Mouse (Mus musculus) kidney, adult 9 months (tissue): ENCODE results near the gene Tgfbi.
A peak's percentile ranks its signal among the peaks of the same experiment; 100 is the strongest.

Experiments
- DNase-seq: peaks from one replicate; pipeline ENCODE4 v3.0.0; 2022

Gene Tgfbi

DNA sequence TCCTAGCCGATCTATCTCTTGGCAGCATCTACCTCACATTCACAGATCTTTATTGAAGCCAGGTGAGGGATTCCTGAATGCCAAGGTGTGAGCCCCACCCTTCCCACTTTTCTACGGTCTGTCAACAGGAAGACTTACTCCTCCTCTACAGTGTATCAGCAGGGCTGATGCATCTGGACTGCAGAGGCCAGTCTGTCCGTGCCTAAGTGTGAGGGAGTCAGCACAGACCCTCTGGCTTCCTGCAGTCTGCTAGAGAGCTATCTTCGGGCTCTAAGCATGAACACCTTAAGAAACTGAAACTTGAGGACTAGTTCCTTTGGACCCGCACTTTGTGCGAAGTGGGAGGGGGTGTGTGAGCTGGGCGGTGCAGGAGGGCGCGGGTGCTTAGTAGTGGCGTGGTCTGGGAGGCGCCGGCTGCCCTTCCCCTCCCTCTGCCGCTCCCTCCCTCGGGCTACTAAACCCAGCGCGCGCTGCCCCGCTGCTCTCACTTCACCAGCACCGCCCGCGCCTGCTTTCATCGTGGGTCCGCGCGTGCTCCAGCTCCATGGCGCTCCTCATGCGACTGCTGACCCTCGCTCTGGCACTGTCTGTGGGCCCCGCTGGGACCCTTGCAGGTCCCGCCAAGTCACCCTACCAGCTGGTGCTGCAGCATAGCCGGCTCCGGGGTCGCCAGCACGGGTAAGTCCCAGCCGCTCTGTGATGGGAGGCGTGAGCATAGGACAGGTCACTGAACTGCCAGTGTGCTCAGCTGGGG lies at the start of gene Tgfbi:
Gene Tgfbi (plus strand): TSS at position 421 of the 754 bp plus-strand sequence.
- peak; percentile 54 for DNase-seq

- peak; percentile 73 for DNase-seq
These were observed 49.4 kb upstream of the Tgfbi start for GRCm38 (mm10) chr13:56559841-56560370.

- peak; percentile 92 for DNase-seq
These were observed 48.2 kb upstream of the Tgfbi start for GRCm38 (mm10) chr13:56561129-56561528.

DNA sequence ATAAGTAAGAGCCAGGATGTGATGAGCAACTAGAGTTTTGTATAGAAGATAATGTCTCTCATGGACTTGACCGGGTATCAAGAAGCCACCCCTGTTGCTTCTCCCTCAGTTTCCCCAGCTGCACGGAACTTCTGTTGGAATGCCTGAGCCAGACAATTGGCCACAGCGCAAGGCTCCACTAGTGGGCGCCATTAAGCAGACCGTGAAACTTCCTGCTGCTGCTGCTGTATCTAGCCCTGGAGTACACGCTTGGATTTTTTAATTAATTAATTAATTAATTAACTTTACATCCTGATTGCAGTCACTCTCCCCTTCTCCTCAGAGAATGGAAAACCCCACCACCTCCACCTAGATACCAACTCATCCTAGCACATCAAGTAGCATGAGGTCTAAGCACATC lies 46.2 kb upstream of the Tgfbi start:
- DNase-seq, result peak; percentile 38

GRCm38 (mm10) chr13:56566336-56566735 lies 43.0 kb upstream of the Tgfbi start:
- DNase-seq, result no peak

- DNase-seq, result no peak
These were observed 37.7 kb upstream of the Tgfbi start for GRCm38 (mm10) chr13:56571645-56572044.

GRCm38 (mm10) chr13:56575074-56575473 lies 34.2 kb upstream of the Tgfbi start:
- DNase-seq, result no peak

DNA sequence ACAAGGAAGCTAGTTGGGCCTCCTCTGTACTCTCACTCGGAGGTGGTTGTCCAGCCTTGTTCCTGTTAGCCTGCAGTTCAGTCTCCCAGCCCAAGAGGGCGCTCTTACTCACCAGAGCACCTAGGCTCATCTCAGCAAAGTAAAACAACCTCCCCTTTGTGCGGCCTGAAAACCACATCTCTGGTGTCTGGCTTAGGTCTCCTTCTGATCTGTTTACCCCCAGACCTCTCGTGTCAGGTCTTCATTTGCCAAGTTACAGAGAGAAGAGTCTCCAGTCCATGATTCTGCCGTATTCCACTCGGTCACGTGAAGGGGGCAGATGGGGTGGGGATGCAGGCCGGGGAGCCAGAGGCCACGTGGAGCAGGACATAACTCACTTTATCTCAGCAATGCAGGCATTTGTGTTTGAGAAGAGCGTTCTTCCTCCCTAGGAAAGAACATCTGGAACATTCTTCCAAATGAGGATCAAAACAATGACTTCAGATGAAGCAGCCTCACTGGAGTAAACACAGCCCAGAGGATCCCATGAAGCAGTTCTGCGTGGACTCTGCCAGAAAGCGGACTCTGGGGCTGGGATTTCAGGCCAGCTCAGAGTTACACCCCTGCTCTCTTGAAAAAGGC lies 33.5 kb upstream of the Tgfbi start:
- DNase-seq, result peak; percentile 87

- DNase-seq, result no peak
These were observed 31.2 kb upstream of the Tgfbi start for GRCm38 (mm10) chr13:56578097-56578496.

DNA sequence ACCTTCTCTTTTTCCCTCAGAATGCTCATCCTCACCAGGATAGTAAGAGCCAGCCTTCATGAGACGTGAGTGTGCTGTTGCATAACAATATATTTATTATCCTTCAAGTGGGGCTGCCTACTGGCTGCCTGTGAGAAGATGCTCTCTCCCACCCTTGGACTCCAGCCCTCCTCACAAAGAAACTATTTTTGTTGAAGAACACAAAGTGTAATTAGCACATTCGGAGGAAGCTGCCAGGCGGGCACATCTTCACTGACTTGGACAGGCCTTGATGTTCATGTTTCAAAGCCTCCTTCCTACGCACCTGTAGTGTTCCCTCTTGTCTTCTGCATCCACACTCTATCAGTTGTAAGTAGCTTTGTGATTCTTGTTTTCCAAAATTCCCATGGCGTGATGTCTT lies 28.9 kb upstream of the Tgfbi start:
- DNase-seq, result no peak

- DNase-seq, result no peak
These were observed 27.8 kb upstream of the Tgfbi start for GRCm38 (mm10) chr13:56581512-56581911.

- DNase-seq, result no peak
These were observed 27.3 kb upstream of the Tgfbi start for GRCm38 (mm10) chr13:56581961-56582434.

- no peak for DNase-seq
These were observed 26.6 kb upstream of the Tgfbi start for GRCm38 (mm10) chr13:56582720-56583119.

DNA sequence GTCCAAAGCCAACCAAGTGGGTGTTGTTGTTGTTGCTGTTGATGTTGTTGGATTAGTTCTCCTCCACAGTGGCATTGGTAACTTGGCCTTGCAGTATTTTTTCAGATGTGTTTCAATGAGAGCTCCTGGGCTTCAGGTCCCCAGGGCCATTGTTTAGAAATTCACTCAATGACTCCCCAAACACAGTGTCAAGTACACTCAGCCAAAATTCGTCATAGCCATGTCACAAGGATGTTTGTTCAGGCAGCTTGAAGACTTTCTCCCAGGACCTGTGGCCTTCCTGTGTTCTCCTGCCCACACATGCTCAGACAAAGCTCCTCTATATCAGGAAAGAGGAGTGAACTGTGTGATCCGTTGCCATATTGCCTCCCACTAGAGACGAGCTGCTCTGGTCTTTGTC lies 23.3 kb upstream of the Tgfbi start:
- DNase-seq, result no peak

DNA sequence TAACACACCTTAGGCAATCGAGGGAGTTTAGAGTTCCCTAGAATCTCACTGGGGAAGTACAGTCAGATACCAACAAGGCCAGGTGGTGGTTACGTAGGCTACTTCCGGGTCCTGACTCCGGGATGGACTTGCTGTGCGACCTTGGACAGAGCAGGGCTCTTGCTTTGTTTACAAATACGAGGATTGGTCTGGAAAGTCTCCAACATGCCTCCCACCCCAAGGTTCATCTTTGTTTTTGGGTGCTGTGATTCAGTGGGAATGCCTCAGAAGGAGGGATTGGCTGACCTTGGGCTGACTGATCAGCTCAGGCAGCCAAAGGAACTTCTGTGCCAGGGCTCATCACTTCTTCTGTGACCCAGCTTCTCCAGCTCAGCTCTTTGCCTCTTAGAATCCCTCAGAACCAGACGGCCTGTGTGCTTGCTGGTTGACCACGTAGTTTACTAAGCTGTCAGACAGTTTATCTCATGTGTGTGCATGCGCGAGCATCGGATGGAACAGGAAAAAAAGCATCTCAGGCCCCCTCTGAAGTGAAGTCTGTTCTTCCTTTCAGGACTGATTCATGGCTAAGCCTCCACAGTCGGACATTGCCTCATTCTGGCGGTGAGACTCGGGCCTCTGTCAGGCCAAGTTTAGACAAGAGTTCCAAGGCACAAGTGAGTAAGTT lies 20.7 kb upstream of the Tgfbi start:
- no peak for DNase-seq

GRCm38 (mm10) chr13:56590202-56590601 lies 19.1 kb upstream of the Tgfbi start:
- DNase-seq, result no peak

GRCm38 (mm10) chr13:56591191-56591590 lies 18.1 kb upstream of the Tgfbi start:
- DNase-seq, result no peak

DNA sequence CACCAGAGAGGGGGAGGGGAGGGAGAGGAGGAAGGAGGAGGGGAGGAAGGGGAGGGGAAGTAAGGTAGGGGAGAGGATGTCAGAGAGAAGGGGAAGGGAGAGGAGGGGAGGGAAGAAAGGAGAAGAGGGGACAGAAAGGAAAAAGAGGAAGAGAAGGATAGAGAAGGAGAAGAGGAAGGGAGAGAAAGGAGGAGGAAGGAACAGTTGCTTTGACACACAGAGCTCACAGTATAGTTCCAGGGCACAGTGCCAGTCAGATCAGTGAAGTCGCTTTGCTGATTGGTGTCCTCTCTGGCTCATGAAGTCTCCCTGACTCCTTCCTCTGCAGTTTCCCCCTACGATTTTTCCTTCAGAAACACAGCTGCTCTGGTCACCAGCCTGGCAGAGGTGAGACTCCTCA lies 17.4 kb upstream of the Tgfbi start:
- no peak for DNase-seq

GRCm38 (mm10) chr13:56593196-56593595 lies 16.1 kb upstream of the Tgfbi start:
- no peak for DNase-seq

DNA sequence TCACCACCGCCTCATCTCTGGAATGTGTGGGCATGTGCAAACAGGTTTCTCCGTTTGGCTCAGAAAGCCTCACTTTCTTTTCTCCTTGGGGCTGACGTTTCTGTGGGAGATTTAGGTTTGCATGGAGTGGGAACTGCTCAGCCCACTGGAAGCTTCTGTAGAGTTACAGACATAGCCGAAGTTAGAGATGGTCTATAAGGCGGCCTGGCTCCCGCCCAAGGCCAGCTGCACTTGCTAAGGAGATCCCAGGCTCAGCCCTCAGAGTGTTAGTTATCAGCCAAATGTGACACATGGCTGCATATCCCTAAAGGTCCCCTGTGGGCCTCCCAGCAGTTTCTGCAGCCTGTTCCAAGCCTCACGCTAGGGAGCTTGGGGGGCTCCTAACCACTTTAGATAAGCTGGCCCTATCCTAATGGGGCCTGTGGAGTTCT lies 15.3 kb upstream of the Tgfbi start:
- DNase-seq, result no peak

DNA sequence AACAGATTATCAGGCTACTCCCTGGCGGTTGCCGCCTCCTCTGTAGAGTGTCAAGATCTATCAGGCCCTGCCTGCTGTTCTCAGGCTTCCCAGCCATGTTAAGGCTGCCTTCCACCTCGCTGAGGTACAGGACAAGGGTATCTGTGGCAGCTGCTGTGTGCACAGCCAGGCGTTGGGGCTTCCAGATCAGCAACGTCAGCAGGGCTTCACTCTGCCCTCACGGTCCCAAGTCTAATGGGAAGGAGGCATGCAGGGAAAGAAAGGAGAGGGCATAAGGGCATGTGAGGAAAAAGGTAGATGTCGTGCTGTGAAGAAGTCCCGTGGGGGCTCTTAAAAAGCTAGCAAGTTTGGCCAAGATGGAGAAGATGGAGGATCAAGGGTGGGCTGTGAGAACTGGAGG lies 14.1 kb upstream of the Tgfbi start:
- DNase-seq, result peak; percentile 75

DNA sequence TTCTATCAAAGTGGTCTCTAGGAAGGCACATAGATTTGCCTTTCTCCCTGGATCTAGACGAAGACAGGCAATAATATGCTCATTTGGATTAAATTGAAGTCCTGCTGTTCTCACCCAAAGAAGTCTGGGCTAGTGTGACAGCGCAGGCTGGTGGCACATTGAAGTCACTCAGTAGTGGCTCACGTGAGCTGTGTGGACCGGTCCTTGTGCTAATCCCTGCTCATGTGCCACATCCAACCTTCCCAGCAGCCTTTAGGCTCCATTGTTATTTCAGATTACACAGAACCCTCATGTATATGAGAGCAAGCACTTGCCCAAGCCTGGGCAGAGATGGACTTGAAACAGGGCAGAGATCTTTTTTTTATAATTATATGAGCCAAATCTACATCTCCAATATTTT lies 12.0 kb upstream of the Tgfbi start:
- DNase-seq, result no peak

DNA sequence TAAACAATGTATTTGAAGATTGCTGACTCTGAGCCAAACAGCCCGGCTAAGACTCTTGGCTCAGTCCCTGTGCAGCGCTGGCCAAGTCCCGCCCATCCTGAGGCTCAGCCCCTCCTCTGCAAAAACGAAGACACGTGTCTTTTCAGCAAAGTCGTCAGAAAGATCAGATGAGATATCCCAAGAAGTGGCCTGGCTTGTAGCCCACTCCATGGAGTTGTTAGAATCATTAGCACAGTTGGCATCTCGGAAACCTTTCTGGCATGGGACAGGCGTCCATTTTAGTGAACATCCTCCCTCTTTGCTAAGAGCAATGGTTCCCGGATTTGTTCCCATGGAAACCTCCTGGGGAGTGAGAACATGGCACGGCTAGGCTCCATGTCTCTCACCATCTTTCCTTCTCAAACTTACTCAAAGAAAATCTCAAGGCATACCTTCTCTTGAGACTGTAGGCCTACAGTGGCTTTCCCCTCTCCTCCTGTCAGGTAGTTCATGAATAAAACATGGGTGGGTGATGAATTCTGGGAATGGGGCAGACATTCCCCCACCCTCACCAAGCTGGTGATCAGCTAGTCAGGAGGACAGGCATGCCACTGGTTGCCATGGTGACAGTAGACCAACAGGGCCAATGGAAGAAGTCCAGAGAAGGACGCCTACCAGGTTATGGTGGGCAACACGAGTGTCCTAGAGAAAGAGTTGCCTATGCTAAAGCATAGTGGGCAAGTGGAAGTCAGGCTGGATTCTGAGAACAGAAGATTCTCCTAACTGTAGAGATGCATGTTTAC lies 11.3 kb upstream of the Tgfbi start:
- DNase-seq, result peak; percentile 79
